Mouse (Mus musculus) fat pad, adult 2 months (tissue): Measurements from ENCODE around the gene Prnd.

Experiments used
- DNase-seq: peaks from one replicate; pipeline ENCODE4 v3.0.0-alpha.2; 2011; ENCODE audit warnings: low read depth, low spot score; ENCODE audit errors: extremely low read depth

The Prnd gene

DNA sequence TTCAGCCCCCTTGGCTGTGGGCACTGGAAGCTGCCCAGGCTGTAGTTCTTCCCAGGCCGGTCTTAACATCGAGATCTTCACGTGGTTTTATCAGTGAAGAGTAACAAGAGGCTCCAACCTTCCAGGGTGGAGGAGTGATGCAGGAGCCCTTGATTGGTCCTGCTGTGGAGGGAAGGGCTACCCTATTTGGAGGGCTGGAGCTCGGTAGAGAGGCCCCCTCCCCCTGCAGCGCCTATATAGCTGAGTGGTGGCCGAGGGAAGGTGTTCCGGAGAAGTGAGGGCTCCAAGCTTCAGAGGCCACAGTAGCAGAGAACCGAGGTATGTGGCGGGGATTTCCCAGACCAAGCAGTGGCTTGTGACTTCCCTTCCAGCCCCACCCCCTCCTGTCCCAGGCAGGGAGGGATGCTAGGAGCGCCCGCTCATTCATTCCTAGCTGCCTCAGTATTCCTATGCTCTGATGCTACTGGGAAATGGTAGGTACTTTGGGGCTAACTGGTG lies at the start of gene Prnd:
Gene Prnd, plus strand, starts transcription at position 264 of the 498 bp plus-strand sequence.
- DNase-seq, result no peak

DNA sequence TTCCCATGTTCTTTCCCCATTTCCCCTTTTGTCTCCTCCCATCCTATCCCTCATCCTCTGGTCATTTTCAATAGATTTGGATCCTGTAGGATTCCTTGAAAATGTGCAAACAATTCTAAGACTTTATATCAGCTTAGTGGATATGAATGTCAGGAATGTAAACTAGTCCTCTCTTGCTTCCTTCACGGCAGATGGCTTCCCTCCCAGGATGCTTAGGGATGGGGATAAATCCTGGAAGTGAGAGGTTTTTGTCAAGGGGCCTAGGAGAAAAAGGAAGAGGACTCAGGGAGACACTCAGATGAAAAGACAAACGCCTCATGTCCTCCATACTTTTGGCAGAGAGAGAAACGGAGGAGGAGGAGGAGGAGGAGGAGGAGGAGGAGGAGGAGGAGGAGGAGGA lies 48.2 kb upstream of the Prnd start:
- no peak for DNase-seq

DNA sequence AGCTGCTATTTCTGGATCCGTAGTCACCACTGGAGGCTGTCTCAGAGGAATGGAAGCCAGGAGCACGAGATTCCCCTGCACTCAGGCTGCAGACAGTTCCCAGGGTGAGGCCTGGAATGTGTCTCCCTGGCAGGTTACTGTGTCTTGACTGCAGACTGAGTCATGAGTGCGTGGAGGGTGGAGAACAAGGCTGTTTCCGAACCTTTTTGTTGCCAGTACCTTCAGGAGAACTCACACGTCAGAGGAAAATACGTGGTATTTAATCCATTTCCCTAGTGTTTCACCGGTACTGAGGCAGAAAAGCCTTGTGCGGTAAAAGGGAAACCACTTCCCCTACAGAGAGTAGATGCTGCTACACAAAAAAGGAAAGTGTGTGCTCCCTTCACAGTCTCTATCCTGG lies 47.8 kb upstream of the Prnd start:
- no peak for DNase-seq

DNA sequence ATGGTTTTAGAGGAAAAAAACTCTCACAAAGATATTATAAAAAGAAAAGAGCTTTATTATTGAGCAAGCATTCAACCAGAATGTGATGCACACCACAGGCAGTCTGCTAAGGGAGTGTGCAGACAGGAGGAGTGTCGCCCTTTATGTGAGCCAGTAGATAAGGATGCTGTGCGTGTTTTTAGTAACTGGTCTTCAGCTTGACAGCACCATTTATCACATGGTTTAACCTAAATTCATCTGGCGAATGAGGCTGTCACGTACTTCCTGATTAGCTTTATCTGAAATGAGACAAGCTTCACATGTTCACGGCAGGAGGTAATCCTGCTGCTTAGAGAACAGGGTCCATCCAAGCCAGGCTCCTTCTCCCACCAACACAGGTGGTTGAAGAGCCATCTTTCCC lies 45.6 kb upstream of the Prnd start:
- no peak for DNase-seq

DNA sequence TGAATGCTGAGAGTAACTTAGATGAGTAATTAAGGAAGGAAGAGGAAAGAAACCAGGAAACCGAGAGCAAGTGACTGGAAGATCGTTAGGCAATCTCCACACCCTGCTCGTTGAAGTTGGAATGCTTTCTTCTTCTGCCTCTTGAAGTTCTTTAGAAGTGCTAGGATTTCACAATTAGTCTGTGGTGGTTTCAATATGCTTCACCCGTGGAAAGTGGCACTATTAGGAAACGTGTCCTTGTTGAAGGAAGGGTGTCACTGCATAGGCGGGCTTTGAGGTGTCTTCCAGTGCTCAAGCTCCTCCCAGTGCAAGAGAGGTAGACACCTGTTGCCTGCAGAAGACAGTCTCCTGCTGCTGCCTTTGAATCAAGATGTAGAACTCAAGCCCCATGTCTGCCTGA lies 44.9 kb upstream of the Prnd start:
- no peak for DNase-seq

DNA sequence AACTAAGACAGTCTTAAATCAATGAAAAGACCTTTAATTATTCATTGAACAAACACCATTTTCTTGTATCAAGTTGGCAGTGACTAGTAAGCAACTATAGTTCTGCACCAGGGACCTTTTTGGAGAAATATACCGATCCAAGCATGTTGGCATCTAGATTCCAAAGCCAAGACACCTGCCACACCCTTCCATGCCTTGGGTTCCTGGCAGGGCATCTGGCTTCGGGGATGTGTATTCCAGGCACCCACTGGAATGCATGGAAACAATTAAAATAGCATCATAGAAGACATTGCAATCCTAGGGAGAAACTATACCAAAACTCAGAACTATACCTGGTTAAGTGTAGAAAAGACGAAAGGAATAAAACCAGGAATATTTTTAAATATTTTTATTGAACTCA lies 44.4 kb upstream of the Prnd start:
- DNase-seq, result no peak

DNA sequence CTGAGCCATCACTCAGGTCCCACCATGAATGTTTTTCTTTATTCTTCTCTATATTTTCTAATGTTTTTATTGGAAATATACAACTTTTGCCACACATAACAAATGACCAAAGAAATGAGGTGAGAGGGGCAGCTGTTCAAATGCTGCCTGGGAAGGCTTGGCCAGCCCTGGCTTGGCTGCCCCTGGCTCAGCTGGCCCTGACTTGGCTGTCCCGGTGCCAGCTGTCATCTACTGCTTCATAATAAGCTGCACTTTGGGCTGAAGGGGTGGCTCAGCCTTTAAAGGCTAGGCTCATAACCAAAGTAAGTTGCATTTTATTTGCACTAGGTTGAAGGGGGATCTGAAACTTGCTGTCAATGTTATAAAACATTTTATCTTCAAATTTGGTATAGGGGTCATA lies 43.8 kb upstream of the Prnd start:
- DNase-seq, result no peak

DNA sequence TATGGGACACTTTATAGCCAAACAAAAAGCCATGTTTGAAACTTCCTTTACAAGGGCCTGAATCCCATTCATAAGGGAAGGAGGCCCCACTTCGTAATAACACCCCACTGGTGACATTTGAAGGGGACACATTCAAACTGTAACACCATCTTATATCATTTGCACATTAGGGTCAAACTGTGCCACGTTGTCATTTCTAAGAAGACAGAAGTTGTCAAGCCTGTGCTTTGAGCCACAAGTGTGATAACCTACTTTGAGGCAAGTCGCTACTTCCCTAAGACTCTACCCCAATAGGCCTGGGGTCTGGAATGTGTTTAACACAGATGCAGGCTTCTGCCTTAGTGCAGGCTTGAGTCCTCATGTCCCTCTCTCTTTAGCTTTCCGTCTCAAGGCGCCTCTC lies 43.4 kb upstream of the Prnd start:
- no peak for DNase-seq

DNA sequence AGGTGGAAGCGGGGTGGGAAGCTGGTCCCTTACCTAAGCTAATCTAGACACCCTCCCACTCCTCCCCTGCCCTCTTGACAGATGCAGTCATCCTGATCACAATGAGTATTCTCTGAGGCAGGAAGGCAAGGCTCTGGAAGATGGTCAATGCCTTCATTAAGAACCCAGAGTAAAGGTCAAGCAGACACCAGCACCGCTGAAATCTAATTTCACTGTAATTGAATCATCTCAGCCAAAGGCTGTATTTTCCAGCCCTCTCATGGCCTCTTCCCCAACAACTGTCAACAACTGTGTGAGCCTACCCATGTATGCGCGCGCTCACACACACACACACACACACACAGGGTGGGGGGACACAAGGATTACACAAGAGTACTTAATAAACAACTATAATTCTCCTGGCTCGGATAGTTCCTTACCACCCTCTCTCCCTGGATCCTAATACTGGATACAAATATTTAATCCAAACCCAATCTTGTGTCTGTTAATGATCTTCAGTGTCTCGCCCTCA lies 42.3 kb upstream of the Prnd start:
- no peak for DNase-seq

DNA sequence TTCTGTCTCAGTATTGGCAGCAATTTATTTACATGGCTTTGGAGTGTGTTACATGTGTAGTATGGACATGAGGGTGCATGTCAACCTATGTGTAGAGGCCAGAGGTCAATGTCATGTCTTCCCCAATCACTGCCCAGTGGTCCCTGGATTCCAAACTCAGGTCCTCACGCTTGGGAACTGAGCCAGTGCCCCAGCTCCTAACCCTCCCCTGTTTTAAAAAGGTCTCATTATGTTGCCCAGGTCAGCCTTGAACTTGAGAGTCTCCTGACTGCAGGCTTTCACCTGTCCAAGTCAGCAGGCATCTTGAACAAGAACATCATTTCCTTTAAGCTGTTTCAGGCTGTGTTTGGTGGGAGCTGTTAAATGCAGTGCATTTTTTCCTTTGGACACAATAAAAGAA lies 41.8 kb upstream of the Prnd start:
- no peak for DNase-seq

DNA sequence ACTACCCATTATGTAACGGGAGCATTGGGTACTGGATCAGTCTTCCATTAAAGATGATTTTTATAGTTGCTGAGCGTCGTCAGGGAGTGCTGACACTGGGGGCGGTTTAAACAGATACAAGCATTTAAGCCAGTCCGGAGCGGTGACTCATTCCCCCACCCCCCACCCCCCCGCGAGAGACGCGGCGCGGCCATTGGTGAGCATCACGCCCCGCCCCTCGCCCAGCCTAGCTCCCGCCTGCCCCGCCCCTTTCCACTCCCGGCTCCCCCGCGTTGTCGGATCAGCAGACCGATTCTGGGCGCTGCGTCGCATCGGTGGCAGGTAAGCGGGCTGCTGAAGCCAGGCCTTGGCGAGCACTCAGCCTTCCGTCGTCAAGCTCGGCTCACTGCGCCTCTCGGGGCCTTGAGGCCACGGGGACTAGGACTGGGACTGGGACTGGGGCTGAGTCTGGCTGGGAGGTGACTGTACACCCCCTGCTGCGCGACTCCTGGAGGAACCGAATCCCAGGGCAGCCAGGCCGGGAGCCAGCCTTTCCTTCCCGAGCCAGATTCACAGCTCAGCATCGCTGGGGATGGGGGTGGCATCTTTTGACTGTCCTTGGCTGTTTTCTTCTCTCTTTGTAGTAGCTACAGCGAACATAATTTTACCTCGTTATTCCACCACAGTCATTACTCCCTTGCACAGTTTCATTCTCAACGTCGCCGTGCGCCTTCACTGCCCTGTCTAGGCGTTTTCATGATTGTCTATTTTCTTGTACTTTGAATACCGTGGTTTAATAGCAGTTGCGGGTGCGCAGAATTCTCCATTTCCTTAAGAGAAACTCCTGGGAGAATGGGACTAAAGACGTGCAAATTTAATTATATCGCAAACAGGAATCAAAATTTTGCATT lies 40.7 kb upstream of the Prnd start, which contains the start of the genes Prnp and Prn:
Gene Prnp, plus strand, starts transcription at position 246 of the 890 bp plus-strand sequence.
Gene Prn, plus strand, starts transcription at position 275 of the 890 bp plus-strand sequence.
- peak; percentile 26 for DNase-seq

DNA sequence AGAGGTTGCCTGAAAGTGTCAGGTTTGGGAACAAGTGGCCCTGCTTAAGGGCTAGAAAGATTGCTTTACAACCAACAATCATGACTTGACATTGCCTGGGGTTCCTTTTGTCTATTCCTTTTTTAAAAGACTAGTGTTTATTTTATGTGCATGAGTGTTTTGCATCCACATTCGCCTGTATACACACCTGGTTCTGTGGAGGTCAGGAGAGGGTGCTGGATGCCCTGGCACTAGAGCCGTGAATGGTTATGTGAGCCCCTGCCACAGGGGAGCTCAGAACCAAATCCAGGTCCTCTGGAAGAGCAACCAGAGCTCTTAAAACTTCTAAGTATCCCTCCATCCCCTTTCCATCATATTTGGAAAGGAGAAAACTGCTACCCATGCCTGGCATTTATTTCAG lies 39.8 kb upstream of the Prnd start:
- DNase-seq, result no peak

DNA sequence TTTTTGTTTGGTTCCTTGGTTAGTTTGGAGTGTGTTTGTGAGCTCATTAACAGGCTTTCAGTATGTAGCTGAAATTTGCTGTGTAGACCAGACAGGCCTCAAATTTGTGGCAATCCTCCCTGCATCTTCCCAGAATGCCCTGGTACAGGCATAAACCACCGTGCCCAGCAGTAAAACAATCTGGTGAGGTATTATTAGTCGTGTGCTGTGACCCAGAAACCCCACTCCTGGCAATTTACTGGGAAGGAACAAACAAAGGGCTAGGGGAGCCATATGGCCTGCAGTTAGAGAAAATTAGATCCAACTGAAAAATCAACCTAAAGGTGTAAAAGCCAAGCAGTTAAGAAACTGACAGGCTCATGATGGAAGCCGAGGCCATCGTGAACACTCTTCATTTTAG lies 39.3 kb upstream of the Prnd start:
- DNase-seq, result no peak

DNA sequence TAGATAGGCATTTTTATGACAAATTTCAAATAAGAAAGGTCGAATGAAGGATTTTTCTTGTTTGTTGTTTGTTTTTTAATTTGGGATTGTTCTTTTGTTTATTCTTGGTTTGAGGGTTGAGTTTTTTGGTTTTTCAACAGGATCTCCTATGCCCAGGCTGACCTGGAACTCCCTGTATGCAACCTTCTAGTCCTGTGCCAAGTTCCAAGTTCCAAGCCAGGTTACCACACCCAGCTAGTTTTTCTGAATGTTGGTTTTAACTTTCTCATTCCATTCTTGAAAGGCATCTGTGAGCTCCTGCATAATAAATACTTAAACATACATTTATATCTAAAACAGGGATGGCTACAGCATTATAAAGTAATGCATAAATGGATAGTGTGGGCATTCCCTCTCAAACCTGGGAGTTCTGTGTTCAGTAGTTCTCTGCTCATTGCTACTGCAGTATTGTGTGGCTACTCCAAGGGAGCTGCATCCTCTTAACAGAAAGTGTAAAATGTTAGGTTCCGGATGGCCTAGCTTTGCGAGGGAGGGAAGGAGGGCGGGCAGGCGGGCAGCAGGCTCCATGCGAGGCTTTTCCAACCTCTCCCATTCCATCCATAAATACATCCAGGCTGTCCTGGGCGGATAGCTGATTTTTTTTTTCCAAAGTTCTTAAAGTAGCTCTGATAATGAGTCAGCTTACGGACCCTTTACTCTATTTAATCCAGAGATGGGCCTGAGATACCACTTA lies 38.0 kb upstream of the Prnd start:
- no peak for DNase-seq

DNA sequence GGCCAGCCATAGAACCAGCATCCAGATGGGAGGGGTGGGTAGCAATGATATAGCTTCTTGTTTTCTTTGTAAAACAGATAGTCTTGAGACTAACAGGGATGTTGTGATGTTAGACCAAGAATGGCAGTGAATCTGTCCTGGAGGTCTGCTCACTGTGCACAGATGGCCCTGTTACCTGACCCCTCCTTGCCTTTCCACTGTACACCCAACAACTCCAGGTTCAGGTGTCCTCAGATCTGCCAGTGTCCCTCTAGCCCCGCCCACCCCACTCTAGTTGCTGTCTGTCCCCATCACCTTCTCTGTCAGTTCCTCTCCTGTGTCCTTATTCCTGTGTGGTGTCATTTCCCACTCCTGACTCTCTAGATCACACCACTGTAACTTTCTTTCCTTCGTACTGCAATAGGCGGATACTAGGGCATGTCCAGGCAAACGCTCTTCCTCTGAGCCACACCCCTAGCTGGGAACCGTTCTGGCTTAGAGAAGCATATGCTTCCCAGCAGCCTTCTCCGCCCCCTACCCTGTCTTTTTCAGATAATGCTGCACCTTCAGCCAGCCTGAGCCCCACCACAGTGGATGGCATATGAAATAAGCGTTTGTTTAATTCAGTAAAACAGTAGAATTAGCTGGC lies 18.3 kb upstream of the Prnd start:
- no peak for DNase-seq

DNA sequence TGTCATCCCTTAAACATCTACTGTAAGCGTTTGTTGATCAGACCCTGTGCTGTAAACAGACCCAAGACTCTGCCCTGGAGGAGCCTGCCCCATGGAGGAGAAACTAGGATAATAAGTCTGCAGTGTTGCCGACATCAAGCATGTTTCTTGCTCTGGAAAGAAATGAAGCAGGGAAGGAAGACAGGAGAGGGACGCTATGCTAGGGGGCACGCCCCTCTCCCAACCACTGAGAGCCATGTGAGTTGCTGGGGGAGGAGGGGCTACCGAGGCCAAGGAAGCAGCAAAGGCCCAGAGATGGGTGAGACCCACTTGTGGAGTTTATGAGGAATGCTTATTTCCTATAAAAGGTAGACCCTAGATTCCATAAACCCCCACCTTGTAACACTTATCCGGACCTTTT lies 17.6 kb upstream of the Prnd start:
- DNase-seq, result no peak

DNA sequence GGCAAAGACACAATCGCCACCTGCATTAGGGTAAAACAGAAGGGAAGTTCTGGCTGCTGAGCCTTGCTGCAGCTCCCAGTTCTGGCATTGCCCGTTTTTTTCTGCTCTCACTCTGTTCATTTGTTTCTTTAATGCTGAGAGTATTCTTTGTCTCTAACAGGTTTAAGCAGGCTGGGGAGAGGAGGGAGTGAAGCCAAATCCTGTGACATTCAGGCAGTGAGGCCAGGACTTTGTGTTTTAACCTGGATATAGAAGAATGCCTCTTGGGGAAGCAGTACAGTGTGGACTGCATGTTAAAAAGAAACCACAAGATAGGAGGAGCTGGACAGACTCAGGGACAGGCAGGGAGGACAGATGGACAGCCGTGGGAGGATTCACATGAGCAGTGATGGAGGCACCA lies 17.1 kb upstream of the Prnd start:
- no peak for DNase-seq

DNA sequence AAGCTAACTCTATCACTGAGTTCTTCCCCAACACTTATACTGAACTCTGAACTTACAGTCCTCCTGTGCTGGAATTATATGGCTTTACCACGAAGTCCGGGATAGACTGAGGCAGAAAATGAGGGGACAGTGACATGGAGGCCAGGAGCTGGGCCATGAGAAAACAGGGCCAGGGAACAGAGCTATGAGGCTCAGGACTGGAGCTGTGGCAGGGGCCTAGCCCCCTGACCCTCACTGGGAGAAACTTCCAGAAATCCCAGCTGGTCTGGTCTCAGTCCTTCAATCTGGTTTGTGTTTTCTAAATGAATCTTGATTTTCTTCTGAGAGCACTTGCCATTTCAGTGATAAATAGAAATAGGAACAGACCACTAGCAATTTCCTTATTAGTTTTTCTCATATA lies 16.4 kb upstream of the Prnd start:
- DNase-seq, result no peak

DNA sequence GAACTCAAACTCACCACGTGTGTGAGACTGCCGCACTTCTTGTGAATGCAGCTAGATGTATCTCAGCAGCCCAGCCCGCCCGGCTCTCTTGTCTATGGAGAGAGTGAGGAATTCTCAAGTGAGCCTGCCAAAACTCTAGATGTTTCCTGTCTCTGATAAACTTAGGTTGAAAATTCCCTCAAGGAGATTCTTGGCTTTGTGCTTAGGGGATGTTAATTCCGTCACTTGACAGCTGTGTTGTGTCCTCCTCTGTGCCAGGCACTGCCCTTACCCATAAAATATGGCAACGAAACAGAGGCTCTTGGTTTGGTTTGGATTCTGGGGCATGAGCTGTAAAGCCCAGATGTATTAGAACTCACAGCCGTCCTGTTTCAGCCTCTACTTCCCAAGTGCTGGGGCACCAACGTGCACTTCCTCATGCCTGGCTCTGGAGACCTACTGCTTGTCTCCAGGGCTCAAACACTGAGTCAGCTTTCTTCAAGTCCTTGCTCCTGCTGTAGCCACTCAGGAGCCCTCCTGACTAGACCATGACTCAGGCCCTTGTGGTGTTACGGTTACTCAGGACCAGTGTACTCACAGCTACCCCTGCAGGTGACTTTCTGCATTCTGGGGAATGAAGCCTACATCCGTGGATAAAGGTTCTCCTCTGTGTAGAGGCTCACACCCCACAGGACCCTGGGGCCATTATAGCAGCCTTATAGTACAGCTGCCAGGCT lies 15.1 kb upstream of the Prnd start:
- no peak for DNase-seq

DNA sequence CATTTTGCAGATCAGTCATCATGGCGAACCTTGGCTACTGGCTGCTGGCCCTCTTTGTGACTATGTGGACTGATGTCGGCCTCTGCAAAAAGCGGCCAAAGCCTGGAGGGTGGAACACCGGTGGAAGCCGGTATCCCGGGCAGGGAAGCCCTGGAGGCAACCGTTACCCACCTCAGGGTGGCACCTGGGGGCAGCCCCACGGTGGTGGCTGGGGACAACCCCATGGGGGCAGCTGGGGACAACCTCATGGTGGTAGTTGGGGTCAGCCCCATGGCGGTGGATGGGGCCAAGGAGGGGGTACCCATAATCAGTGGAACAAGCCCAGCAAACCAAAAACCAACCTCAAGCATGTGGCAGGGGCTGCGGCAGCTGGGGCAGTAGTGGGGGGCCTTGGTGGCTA lies 14.3 kb upstream of the Prnd start:
- no peak for DNase-seq
